Mouse (Mus musculus) forebrain, postnatal 0 days (tissue): Measurements from ENCODE around the gene Prap1. TPM values are rescaled to one million over a fixed set of nuclear protein-coding genes. Genes with fewer than 3 reads are reported as not detected.

Experiments
- ATAC-seq: fragments of 200-750 bp; cut with Nextera tagmentation; 2 replicates; pipeline ENCODE4 v1.8.0; 2017; ENCODE audit warnings: mild to moderate bottlenecking, moderate library complexity
- DNase-seq: peaks from one replicate; pipeline ENCODE4 v3.0.0-alpha.2; 2015
- H3K27ac ChIP-seq: fragments of 300-500 bp; sonication (generic); 2 replicates; pipeline ENCODE4 v1.5.1; 2014; ENCODE audit warnings: low read depth, mild to moderate bottlenecking, antibody characterized with exemption, low read length, moderate library complexity, mixed read lengths
- H3K27me3 ChIP-seq: fragments of 300-500 bp; sonication (generic); 2 replicates; pipeline ENCODE4 v1.6.1; 2014; ENCODE audit warnings: mild to moderate bottlenecking, low read length, mixed read lengths; ENCODE audit not compliant: insufficient read depth
- H3K36me3 ChIP-seq: fragments of 300-500 bp; sonication (generic); 2 replicates; pipeline ENCODE4 v1.6.1; 2014; ENCODE audit warnings: mild to moderate bottlenecking, moderate library complexity; ENCODE audit not compliant: insufficient read depth
- H3K4me1 ChIP-seq: fragments of 300-500 bp; sonication (generic); 2 replicates; pipeline ENCODE4 v1.6.1; 2014; ENCODE audit warnings: antibody characterized with exemption; ENCODE audit not compliant: insufficient read depth
- H3K4me2 ChIP-seq: fragments of 300-500 bp; sonication (generic); 2 replicates; pipeline ENCODE4 v1.6.1; 2014; ENCODE audit warnings: low read depth, mild to moderate bottlenecking, moderate library complexity
- H3K4me3 ChIP-seq: fragments of 300-500 bp; sonication (generic); 2 replicates; pipeline ENCODE4 v1.5.1; 2014; ENCODE audit warnings: low read depth, low read length, mixed read lengths
- H3K9ac ChIP-seq: fragments of 300-500 bp; sonication (generic); 2 replicates; pipeline ENCODE4 v1.6.1; 2014; ENCODE audit warnings: mild to moderate bottlenecking
- H3K9me3 ChIP-seq: fragments of 300-500 bp; sonication (generic); 2 replicates; pipeline ENCODE4 v1.6.1; 2016; ENCODE audit warnings: low read length
- CTCF ChIP-seq: sonication (generic); IDR thresholded peaks from 2 replicates; pipeline ENCODE4 v1.5.1; 2016; ENCODE audit warnings: antibody characterized with exemption, control low read depth, low read depth
- WGBS: fragments of 180-500 bp; shearing (Covaris S2); extraction: QIAGEN DNeasy Blood & Tissue Kit; methylation state at CpG from one replicate; pipeline ENCODE4 v1.1.7; 2014; 5-methylcytosine and 5-hydroxymethylcytosine counted together
- polyA plus RNA-seq: library from polyadenylated mRNA; unstranded; fragments of >200 nt; fragmentation: Nextera tagmentation; extraction: Ambion mirVana; gene quantifications from 2 replicates; pipeline ENCODE4 v1.2.1, GENCODE M21; 2015
- total RNA-seq: library from RNA; depleted of rRNA; stranded (reverse); fragments of >200 nt; gene quantifications from 2 replicates; pipeline ENCODE4 v1.2.3, GENCODE M21; 2014

Gene Prap1
- total and polyA plus RNA-seq, 2 experiments from 2014 or later: not detected

- no peak for DNase-seq
- Histone ChIP-seq H3K36me3 (peaks cover 12% of the 10 kb centered on the region; the same call in 1 of the 2 replicates), H3K9ac (peak overlapping the region; percentile 14; the same call in 1 of the 2 replicates), H3K27me3 (no peaks in the 10 kb centered on the region), H3K4me2 (peak overlapping the region; percentile 56), H3K27ac (no peak overlapping the region), H3K9me3 (no peaks in the 10 kb centered on the region), H3K4me3 (peak overlapping the region; percentile 34), H3K4me1 (no peaks in the 10 kb centered on the region)
- no peak for TF ChIP-seq CTCF
- ATAC-seq: no peak
- WGBS: 72% methylated on average over 10 of the region's 10 CpGs
Measured at GRCm38 (mm10) chr7:140101498-140101897, 8.3 kb downstream of the Prap1 start.

GRCm38 (mm10) chr7:140101993-140102860 lies 9.0 kb downstream of the Prap1 start, which contains the start of gene Fuom:
Fuom (minus strand) TSS chr7:140102441.
- Histone ChIP-seq H3K36me3 (peaks cover 13% of the 10 kb centered on the region; the same call in 1 of the 2 replicates), H3K27ac (no peak within 1 kb of the TSS), H3K4me3 (peak within 1 kb of the TSS; percentile 34), H3K27me3 (no peaks in the 10 kb centered on the region), H3K9ac (peak within 1 kb of the TSS; percentile 49), H3K9me3 (no peaks in the 10 kb centered on the region), H3K4me1 (no peaks in the 10 kb centered on the region), H3K4me2 (peak within 1 kb of the TSS; percentile 56)
- WGBS: 1% methylated on average over 30 of the region's 30 CpGs
- TF ChIP-seq CTCF: no peak
- DNase-seq: peak; percentile 74
- peak; percentile 92 for ATAC-seq

- Histone ChIP-seq H3K9ac (no peak overlapping the region), H3K27ac (no peak overlapping the region), H3K27me3 (no peaks in the 10 kb centered on the region), H3K4me2 (no peak overlapping the region), H3K4me3 (no peak overlapping the region), H3K36me3 (peaks cover 30% of the 10 kb centered on the region), H3K4me1 (no peaks in the 10 kb centered on the region), H3K9me3 (no peaks in the 10 kb centered on the region)
- ATAC-seq: no peak
- WGBS: 74% methylated on average over 4 of the region's 4 CpGs
- TF ChIP-seq CTCF: no peak
- DNase-seq: no peak
Measured at GRCm38 (mm10) chr7:140104009-140104408, 10.8 kb downstream of the Prap1 start.

- no peak for ATAC-seq
Measured at GRCm38 (mm10) chr7:140111943-140112342, 18.7 kb downstream of the Prap1 start.

GRCm38 (mm10) chr7:140115583-140116328 lies 22.6 kb downstream of the Prap1 start, which contains the start of gene Paox:
Paox (plus strand) TSS chr7:140115799.
- Histone ChIP-seq H3K27me3 (no peaks in the 10 kb centered on the region), H3K4me1 (peaks cover 4% of the 10 kb centered on the region; the same call in 1 of the 2 replicates), H3K9me3 (no peaks in the 10 kb centered on the region), H3K27ac (peak within 1 kb of the TSS; percentile 68), H3K36me3 (peaks cover 15% of the 10 kb centered on the region), H3K9ac (peak within 1 kb of the TSS; percentile 81), H3K4me3 (peak within 1 kb of the TSS; percentile 67), H3K4me2 (peak within 1 kb of the TSS; percentile 76)
- ATAC-seq: peak; percentile 79
- peak; percentile 18; the same call in 1 of the 2 replicates for TF ChIP-seq CTCF
- peak; percentile 71 for DNase-seq
- 2% methylated on average over 23 of the region's 23 CpGs for WGBS

More at GRCm38 (mm10) chr7:140111943-140112342, 18.7 kb downstream of the Prap1 start:
- H3K9me3 ChIP-seq: no peaks in the 10 kb centered on the region
- DNase-seq: no peak
- no peak overlapping the region for H3K9ac ChIP-seq
- H3K27ac ChIP-seq: no peak overlapping the region
- no peak for TF ChIP-seq CTCF
- H3K4me3 ChIP-seq: no peak overlapping the region
- H3K27me3 ChIP-seq: no peaks in the 10 kb centered on the region
- H3K4me1 ChIP-seq: peaks cover under 1% of the 10 kb centered on the region; the same call in 1 of the 2 replicates
- H3K36me3 ChIP-seq: peaks cover 49% of the 10 kb centered on the region
- WGBS: 56% methylated on average over 3 of the region's 3 CpGs
- H3K4me2 ChIP-seq: no peak overlapping the region

- Histone ChIP-seq H3K4me3 (peak within 1 kb of the TSS; percentile 67), H3K9me3 (no peaks in the 10 kb centered on the region), H3K4me2 (peak within 1 kb of the TSS; percentile 76), H3K36me3 (peaks cover 10% of the 10 kb centered on the region), H3K27me3 (no peaks in the 10 kb centered on the region), H3K4me1 (peaks cover 4% of the 10 kb centered on the region; the same call in 1 of the 2 replicates), H3K27ac (peak within 1 kb of the TSS; percentile 68), H3K9ac (peak within 1 kb of the TSS; percentile 81)
- peak; percentile 96 for ATAC-seq
- 4% methylated on average over 28 of the region's 28 CpGs for WGBS
- TF ChIP-seq CTCF: no peak
- DNase-seq: peak; percentile 81
Measured at GRCm38 (mm10) chr7:140116329-140117054, 23.3 kb downstream of the Prap1 start, which contains the start of gene Echs1. Echs1 (minus strand) TSS chr7:140116476.
